Mouse (Mus musculus) myocyte (in vitro differentiated cells): ENCODE data around the gene Ubac2.

Experiments
- CEBPB ChIP-seq: IDR thresholded peaks from 2 replicates; pipeline ENCODE4 v1.6.1; 2011; ENCODE audit warnings: mild to moderate bottlenecking, moderate library complexity; ENCODE audit not compliant: poor library complexity, insufficient read depth, severe bottlenecking
- E2F4 ChIP-seq: IDR thresholded peaks from one replicate; pipeline ENCODE4 v1.6.1; 2011; ENCODE audit warnings: mild to moderate bottlenecking, control low read depth, moderate library complexity; ENCODE audit not compliant: insufficient read depth
- MAX ChIP-seq: IDR thresholded peaks from one replicate; pipeline ENCODE4 v1.6.1; 2011; ENCODE audit warnings: low read depth, mild to moderate bottlenecking, control low read depth
- MYOD1 ChIP-seq, 3 experiments: IDR thresholded peaks; one replicate each; pipeline ENCODE4 v1.6.1; 2011; ENCODE audit warnings: control low read depth in 2 of 3, low read depth in 2 of 3, mild to moderate bottlenecking in 2 of 3, moderate library complexity in 1 of 3; ENCODE audit not compliant: insufficient read length in 2 of 3, control insufficient read depth in 1 of 3
- MYOG ChIP-seq, 3 experiments: IDR thresholded peaks; one replicate each; pipeline ENCODE4 v1.6.1; 2011; ENCODE audit warnings: control low read depth in 2 of 3, low read depth in 2 of 3, mild to moderate bottlenecking in 2 of 3; ENCODE audit not compliant: insufficient read length in 2 of 3, control insufficient read depth in 1 of 3, insufficient read depth in 1 of 3
- POLR2A ChIP-seq: IDR thresholded peaks from one replicate; pipeline ENCODE4 v1.6.1; 2011; ENCODE audit warnings: low read depth, mild to moderate bottlenecking, control low read depth, moderate library complexity; ENCODE audit not compliant: insufficient read length
- POLR2AphosphoS2 ChIP-seq: IDR thresholded peaks from one replicate; pipeline ENCODE4 v1.6.1; 2011; ENCODE audit warnings: low read depth, control low read depth; ENCODE audit not compliant: insufficient read length
- TCF12 ChIP-seq: IDR thresholded peaks from one replicate; pipeline ENCODE4 v1.6.1; 2011; ENCODE audit warnings: mild to moderate bottlenecking, control low read depth; ENCODE audit not compliant: poor library complexity, insufficient read depth, severe bottlenecking
- USF1 ChIP-seq: IDR thresholded peaks from one replicate; pipeline ENCODE4 v1.6.1; 2011; ENCODE audit warnings: low read depth, mild to moderate bottlenecking, control low read depth, moderate library complexity

DNA sequence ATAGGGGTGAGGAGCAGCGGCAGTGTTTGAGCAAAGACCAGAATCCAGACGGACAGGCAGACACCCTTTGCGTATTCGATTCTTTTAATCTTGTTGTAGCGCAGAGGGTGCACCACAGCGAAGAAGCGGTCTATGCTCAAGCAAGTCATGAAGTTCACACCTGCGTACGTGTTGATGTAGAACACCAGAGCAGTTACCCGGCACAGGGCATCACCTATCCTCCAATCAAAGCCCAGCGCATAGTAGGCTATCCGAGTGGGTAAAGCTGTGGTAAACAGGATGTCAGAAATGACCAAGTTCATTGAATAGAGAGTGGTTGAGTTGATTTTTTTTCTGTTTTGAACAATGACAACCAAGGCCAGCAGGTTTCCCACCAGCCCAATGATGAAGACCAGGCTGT is 76.2 kb downstream of the Ubac2 start:
- TF ChIP-seq MYOD1 (IDR thresholded peaks at IDR 0.05; ENCODE audit: control insufficient read depth in 1 of 3, insufficient read length in 2 of 3, low read depth in 2 of 3), result no peak
- TF ChIP-seq POLR2A, result no peak
- no peak for TF ChIP-seq MAX
- no peak for TF ChIP-seq MYOG (IDR thresholded peaks at IDR 0.05; ENCODE audit: control insufficient read depth in 1 of 3, insufficient read depth in 1 of 3, insufficient read length in 2 of 3, low read depth in 2 of 3)
- no peak for TF ChIP-seq USF1
- no peak for TF ChIP-seq TCF12
- TF ChIP-seq POLR2AphosphoS2, result no peak
- no peak for TF ChIP-seq E2F4
- no peak for TF ChIP-seq CEBPB
